Mouse (Mus musculus) liver (tissue): ENCODE data around the gene Atn1.

Source experiments
- DNase-seq: peaks from one replicate; pipeline ENCODE4 v3.0.0-alpha.2; 2020; ENCODE audit warnings: mixed read lengths

Gene Atn1

DNA sequence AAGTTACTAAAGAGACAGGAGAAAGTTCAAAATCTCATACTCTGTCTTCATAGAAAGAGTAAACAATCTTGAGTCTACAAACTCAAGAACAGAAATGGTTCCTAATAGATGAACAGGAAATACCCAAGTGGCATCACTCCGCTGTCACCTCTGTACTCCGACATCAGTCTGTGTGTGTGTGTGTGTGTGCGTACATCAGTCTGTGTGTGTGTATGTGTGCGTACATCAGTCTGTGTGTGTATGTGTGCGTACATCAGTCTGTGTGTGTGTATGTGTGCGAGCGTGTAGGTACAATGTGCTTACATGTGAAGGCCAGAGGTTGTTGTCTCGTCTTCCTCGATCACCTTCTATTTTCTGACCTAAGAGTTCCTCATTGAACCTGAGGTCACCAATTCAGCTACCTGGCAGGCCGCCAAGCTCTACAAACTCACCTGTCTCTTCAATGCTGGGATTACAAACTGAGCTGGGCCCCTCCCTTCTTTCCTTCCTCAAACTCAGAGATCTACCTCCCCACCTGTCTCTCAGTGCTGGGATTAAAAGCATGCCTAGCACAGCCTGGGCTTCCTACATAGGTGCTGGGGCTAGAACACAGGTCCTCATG lies 47.9 kb downstream of the Atn1 start:
- no peak for DNase-seq

- no peak for DNase-seq
These were observed 50.2 kb downstream of the Atn1 start for GRCm38 (mm10) chr6:124706061-124706627.

GRCm38 (mm10) chr6:124704417-124704816 lies 51.9 kb downstream of the Atn1 start:
- DNase-seq, result no peak

DNA sequence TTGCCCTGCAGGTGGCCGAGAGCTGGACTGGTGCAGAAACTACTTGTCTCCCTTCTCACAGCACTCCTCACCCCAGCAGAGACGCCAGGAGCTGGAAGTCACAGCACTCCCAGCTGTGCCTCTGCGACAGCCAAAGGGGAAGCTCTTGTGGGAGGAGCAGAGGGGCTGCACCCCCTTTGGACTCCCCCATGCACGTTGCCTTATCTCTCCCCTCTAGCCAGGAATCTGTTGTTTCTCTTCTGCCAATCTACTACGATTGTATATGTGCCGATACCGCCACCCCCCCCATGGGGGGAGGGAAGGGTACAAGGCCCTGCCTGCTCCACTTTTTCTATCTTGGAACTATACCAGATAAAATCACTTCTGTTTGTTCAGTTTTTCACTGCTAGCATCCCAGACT lies 52.5 kb downstream of the Atn1 start:
- DNase-seq, result no peak

DNA sequence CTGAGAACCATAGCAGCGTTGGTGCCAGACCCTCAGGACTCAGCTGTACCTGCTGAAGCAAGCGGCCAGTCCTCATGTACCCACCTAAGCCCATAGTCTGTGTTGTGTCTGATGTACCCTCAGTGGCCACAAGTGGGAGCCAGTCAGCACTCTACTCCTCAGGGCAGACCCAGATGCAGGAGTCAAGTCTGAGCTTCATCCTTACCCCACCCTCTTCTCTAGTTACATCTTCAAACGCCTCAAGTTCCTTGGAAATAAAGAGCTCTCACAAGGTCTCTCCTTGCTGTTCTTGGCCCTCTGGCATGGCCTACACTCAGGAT lies 53.6 kb downstream of the Atn1 start:
- DNase-seq, result peak; percentile 70

DNA sequence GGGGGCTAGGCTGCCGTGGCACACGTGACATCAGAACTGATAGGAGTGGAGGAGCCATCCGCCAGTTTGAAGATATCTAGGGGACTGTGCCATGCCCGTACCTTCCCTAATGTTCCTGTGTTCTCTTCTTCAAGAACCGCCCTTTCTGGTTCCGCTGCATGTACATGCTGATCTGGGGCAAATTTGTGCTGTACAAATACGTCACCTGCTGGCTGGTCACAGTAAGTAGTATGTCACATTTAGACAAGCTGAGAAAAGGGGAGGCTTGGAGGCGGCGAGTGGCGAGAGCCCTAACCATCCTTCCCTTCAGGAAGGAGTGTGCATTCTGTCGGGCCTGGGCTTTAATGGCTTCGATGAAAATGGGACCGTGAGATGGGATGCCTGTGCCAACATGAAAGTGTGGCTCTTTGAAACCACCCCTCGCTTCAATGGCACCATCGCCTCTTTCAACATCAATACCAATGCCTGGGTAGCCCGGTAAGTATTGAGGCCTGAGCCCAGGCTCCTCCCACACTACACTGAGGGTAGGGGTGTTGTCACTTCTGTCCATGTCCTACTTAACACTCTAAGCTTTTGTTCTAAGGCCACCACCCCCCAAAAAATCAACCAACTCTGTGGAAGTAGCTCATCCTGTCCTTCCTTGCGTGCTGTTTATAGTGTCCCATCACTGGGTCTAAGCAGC lies 54.1 kb downstream of the Atn1 start:
- DNase-seq, result no peak

DNA sequence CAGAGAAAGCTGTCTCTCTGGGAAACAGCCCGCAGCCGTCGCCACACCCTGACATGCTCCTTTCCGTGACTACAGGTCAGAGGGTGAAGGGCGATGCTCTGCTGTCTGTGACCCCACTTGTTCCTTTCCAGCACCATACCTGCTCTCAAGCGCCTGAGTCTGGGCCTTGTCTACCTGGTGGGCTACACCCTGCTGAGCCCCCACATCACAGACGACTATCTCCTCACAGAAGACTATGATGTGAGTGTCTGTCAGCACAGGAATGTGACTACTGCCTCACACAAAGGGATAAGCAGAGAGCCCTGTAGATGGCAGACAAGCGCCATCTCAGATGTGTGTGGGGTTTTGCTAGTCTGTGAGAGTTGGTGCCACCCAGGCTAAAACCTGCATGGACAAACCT lies 55.0 kb downstream of the Atn1 start:
- no peak for DNase-seq

GRCm38 (mm10) chr6:124699962-124700610 lies 56.2 kb downstream of the Atn1 start:
- DNase-seq, result no peak

GRCm38 (mm10) chr6:124699366-124699765 lies 57.0 kb downstream of the Atn1 start:
- no peak for DNase-seq

GRCm38 (mm10) chr6:124698751-124699150 lies 57.6 kb downstream of the Atn1 start:
- no peak for DNase-seq

GRCm38 (mm10) chr6:124696441-124697150 lies 59.7 kb downstream of the Atn1 start:
- DNase-seq, result no peak

DNA sequence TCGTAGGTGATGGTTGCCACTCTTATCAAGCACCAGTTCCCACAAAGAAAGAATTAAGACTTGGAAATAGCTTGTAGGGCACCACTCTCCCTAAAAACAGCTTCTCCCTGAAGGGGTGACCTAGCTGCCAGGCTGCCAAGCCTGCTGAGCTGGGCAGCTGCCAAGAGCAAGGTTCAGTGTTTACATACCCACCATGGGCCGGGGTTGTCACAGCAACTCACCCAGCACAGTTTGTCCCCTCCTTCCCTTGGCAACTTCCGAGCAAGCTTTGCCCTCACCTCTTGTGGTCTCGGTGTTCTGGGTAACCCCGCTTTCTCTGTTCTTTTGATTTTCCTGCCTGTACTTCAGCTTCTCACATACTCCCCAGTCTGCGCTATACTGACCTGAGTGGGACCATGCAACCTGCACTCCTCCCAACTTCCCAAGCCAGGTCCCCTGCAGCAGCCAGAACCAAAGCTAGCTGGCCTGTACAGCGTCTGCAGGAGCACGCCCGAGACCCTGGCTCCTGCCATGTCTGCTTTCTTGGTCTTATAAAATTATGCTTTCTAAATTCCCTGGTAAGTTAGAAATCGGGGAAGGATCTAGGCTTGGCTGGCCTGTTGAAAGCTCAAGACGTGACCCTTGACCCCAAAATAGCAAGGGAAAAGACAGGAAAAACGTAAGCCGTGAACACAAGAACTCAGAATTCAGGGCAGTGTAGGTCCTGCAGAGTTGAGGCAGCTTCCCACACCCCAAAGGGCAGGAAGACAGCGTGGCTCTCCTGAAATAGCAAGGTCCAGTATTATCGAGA lies 62.0 kb downstream of the Atn1 start:
- DNase-seq, result no peak

GRCm38 (mm10) chr6:124693243-124693981 lies 62.9 kb downstream of the Atn1 start:
- no peak for DNase-seq
